Mouse (Mus musculus) liver, postnatal 0 days (tissue): Measurements from ENCODE around the gene Sugp1.

ENCODE experiments used
- CTCF ChIP-seq: sonication (generic); IDR thresholded peaks from 2 replicates; pipeline ENCODE4 v1.5.1; 2016; ENCODE audit warnings: antibody characterized with exemption, low read depth
- EP300 ChIP-seq: IDR thresholded peaks from 2 replicates; pipeline ENCODE4 v1.6.1; 2016; ENCODE audit warnings: antibody characterized with exemption, low read depth, mild to moderate bottlenecking

DNA sequence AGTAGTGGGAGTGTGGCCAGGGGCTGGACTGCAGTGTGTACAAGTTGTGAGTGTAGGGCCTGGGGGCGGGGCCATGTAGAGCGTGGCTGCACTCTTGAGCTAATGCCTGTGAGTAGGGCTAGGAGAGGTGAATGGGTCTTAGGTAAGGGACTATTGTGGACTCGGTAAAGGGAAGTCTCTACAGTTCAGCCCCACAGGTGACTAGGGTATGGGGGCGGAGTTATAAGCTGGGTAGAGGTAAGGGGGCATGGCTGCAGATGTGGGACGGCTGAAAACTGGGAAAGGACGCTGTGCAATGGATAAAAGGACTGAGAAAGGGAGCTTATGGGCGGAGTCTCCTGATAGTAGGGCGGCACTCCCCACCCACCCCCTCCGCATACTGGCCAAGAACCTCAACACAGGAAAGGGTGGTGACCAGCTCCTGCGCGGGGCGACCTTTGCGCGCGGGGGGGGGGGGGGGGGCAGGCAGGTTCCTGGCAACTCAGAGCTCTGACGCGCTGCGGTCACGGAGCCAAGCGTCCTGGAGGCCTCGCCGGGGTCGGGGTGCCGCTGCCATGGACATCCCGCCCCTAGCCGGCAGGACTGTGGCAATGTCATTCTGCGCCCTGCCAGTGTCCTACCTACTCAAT lies 29.9 kb downstream of the Sugp1 start, which contains the start of gene Tm6sf2:
- no peak for TF ChIP-seq EP300
- no peak for TF ChIP-seq CTCF
